Mouse (Mus musculus) hindbrain, postnatal 0 days (tissue): ENCODE measurements at regions not wholly inside any gene's neighbourhood (a gene's known extent, or its start where the extent isn't known, plus 50 kb on each side); places are given as distances from the start of the nearest gene placed in this dataset.

Source experiments
- ATAC-seq: fragments of 200-750 bp; cut with Nextera tagmentation; 2 replicates; pipeline ENCODE4 v1.8.0; 2017; ENCODE audit warnings: mild to moderate bottlenecking, moderate TSS enrichment, moderate library complexity
- DNase-seq: peaks from one replicate; pipeline ENCODE4 v3.0.0-alpha.2; 2015; ENCODE audit warnings: low spot score
- H3K27ac ChIP-seq: fragments of 300-500 bp; sonication (generic); 2 replicates; pipeline ENCODE4 v1.5.1; 2014; ENCODE audit warnings: mild to moderate bottlenecking
- H3K27me3 ChIP-seq: fragments of 300-500 bp; sonication (generic); 2 replicates; pipeline ENCODE4 v1.6.1; 2014; ENCODE audit warnings: low read length, mixed read lengths; ENCODE audit not compliant: insufficient read depth
- H3K36me3 ChIP-seq: fragments of 300-500 bp; sonication (generic); 2 replicates; pipeline ENCODE4 v1.6.1; 2014; ENCODE audit warnings: low read length, mixed read lengths; ENCODE audit not compliant: insufficient read depth
- H3K4me1 ChIP-seq: fragments of 300-500 bp; sonication (generic); 2 replicates; pipeline ENCODE4 v1.6.1; 2014; ENCODE audit warnings: antibody characterized with exemption, low read length, mixed read lengths; ENCODE audit not compliant: insufficient read depth
- H3K4me2 ChIP-seq: fragments of 300-500 bp; sonication (generic); 2 replicates; pipeline ENCODE4 v1.6.1; 2014; ENCODE audit warnings: low read depth, mild to moderate bottlenecking, low read length, moderate library complexity, mixed read lengths
- H3K4me3 ChIP-seq: fragments of 300-500 bp; sonication (generic); 2 replicates; pipeline ENCODE4 v1.5.1; 2014; ENCODE audit warnings: low read length
- H3K9ac ChIP-seq: fragments of 300-500 bp; sonication (generic); replicated peaks from 2 replicates; pipeline ENCODE4 v1.6.1; 2014; ENCODE audit warnings: mild to moderate bottlenecking, low read length, moderate library complexity, mixed read lengths
- H3K9me3 ChIP-seq: fragments of 300-500 bp; sonication (generic); 2 replicates; pipeline ENCODE4 v1.6.1; 2016; ENCODE audit warnings: low read length, mixed read lengths
- CTCF ChIP-seq: IDR thresholded peaks from 2 replicates; pipeline ENCODE4 v1.5.1; 2016; ENCODE audit warnings: antibody characterized with exemption, control low read depth, low read depth
- WGBS: fragments of 180-500 bp; shearing (Covaris S2); extraction: QIAGEN DNeasy Blood & Tissue Kit; methylation state at CpG from one replicate; pipeline ENCODE4 v1.1.7; 2014; 5-methylcytosine and 5-hydroxymethylcytosine counted together

GRCm38 (mm10) chr13:84057456-84057855 is 164.6 kb upstream of the Tmem161b start:
- H3K36me3 ChIP-seq = no peaks in the 10 kb centered on the region
- no peaks in the 10 kb centered on the region for H3K9me3 ChIP-seq
- DNase-seq (no peak), ATAC-seq (no peak)
- no peak overlapping the region for H3K4me3 ChIP-seq
- peaks cover 26% of the 10 kb centered on the region; the same call in 1 of the 2 replicates for H3K4me1 ChIP-seq
- H3K4me2 ChIP-seq = peak overlapping the region; percentile 43; the same call in 1 of the 2 replicates
- TF ChIP-seq CTCF = no peak
- H3K9ac ChIP-seq = peak overlapping the region; percentile 37; the same call in 1 of the 2 replicates
- H3K27me3 ChIP-seq = no peaks in the 10 kb centered on the region
- H3K27ac ChIP-seq = peak overlapping the region; percentile 84

DNA sequence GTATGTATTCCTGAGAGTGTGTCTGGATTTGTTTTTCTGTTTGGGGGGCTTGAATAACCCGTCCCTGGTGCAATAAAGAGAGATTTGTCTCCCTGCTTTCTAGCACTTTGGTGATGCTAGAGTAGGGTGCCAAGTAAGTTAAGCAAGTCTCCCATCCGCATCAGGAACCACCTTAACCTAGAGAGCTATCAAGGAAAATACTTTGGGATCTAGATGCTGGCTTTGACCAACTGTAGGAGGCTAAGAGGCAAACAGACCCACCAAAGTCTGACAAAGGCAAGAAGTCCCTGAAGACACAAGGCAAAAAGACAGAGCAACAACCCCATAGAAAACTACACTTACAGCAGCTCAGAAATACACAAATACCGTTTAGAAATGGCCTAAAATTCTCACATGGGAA is 163.8 kb upstream of the Tmem161b start:
- Histone ChIP-seq H3K4me1 (peaks cover 26% of the 10 kb centered on the region; the same call in 1 of the 2 replicates), H3K27me3 (no peaks in the 10 kb centered on the region), H3K36me3 (no peaks in the 10 kb centered on the region), H3K9ac (peak overlapping the region; percentile 47), H3K4me2 (peak overlapping the region; percentile 59), H3K4me3 (no peak overlapping the region), H3K27ac (peak overlapping the region; percentile 91), H3K9me3 (no peaks in the 10 kb centered on the region)
- peak; percentile 32 for DNase-seq
- no peak for ATAC-seq
- WGBS = 25% methylated on average over 3 of the region's 3 CpGs
- no peak for TF ChIP-seq CTCF

- TF ChIP-seq CTCF = no peak
- H3K4me1 ChIP-seq = peaks cover 26% of the 10 kb centered on the region; the same call in 1 of the 2 replicates
- peak overlapping the region; percentile 19 for H3K4me3 ChIP-seq
- peak; percentile 81 for DNase-seq
- peak overlapping the region; percentile 91 for H3K27ac ChIP-seq
- no peaks in the 10 kb centered on the region for H3K36me3 ChIP-seq
- peak overlapping the region; percentile 59 for H3K4me2 ChIP-seq
- WGBS = 5% methylated on average over 10 of the region's 10 CpGs
- H3K27me3 ChIP-seq = no peaks in the 10 kb centered on the region
- peak overlapping the region; percentile 61 for H3K9ac ChIP-seq
- peak; percentile 84 for ATAC-seq
- no peaks in the 10 kb centered on the region for H3K9me3 ChIP-seq
Measured at GRCm38 (mm10) chr13:84059031-84059651, 163.0 kb upstream of the Tmem161b start.

- H3K9me3 ChIP-seq = no peaks in the 10 kb centered on the region
- H3K27me3 ChIP-seq = no peaks in the 10 kb centered on the region
- ATAC-seq (peak; percentile 64), DNase-seq (peak; percentile 73)
- 8% methylated on average over 5 of the region's 5 CpGs for WGBS
- peaks cover 26% of the 10 kb centered on the region; the same call in 1 of the 2 replicates for H3K4me1 ChIP-seq
- H3K9ac ChIP-seq = peak overlapping the region; percentile 61
- H3K4me3 ChIP-seq = no peak overlapping the region
- peak overlapping the region; percentile 59 for H3K4me2 ChIP-seq
- peak overlapping the region; percentile 91 for H3K27ac ChIP-seq
- no peaks in the 10 kb centered on the region for H3K36me3 ChIP-seq
- 0 out of 2 replicates have a peak, but pooled peaks have one; percentile 28 for TF ChIP-seq CTCF
Measured at GRCm38 (mm10) chr13:84059661-84060452, 162.2 kb upstream of the Tmem161b start.

DNA sequence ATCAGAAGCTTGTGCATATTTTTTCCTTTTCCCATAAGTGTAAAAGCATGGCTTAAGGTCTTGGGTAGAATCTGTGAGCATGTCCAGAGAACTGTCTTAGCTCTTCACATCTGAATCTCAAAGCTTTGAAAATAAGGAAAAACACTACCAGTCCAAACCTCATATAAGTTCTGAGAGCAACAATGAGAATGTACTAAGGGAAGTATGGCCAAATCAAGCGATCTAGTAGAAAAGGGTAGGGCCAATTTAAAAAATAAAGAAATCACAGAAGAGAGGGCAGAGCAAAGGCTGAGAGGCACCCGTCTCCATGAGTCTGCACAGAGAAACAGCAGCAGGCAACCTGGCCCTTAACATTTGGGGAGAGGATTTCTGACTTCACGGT is 161.7 kb upstream of the Tmem161b start:
- Histone ChIP-seq H3K9me3 (no peaks in the 10 kb centered on the region), H3K27me3 (no peaks in the 10 kb centered on the region), H3K4me2 (peak overlapping the region; percentile 59), H3K4me1 (peaks cover 26% of the 10 kb centered on the region; the same call in 1 of the 2 replicates), H3K9ac (peak overlapping the region; percentile 61; the same call in 1 of the 2 replicates), H3K36me3 (no peaks in the 10 kb centered on the region), H3K27ac (peak overlapping the region; percentile 91), H3K4me3 (no peak overlapping the region)
- 22% methylated on average over 3 of the region's 3 CpGs for WGBS
- DNase-seq (peak; percentile 24), ATAC-seq (no peak)
- no peak for TF ChIP-seq CTCF

- H3K4me1 ChIP-seq = peaks cover 26% of the 10 kb centered on the region; the same call in 1 of the 2 replicates
- no peaks in the 10 kb centered on the region for H3K27me3 ChIP-seq
- H3K36me3 ChIP-seq = no peaks in the 10 kb centered on the region
- TF ChIP-seq CTCF = no peak
- no peak overlapping the region for H3K4me3 ChIP-seq
- peak overlapping the region; percentile 91 for H3K27ac ChIP-seq
- no peak overlapping the region for H3K9ac ChIP-seq
- WGBS = 37% methylated on average over 3 of the region's 3 CpGs
- ATAC-seq (no peak), DNase-seq (peak; percentile 9)
- peak overlapping the region; percentile 59 for H3K4me2 ChIP-seq
- no peaks in the 10 kb centered on the region for H3K9me3 ChIP-seq
Measured at GRCm38 (mm10) chr13:84060906-84061305, 161.2 kb upstream of the Tmem161b start.
